Mouse (Mus musculus): Measurements from ENCODE around the gene Gm6525. TPM values are rescaled to one million over a fixed set of nuclear protein-coding genes. Genes with fewer than 3 reads are reported as not detected.
A peak's percentile ranks its signal among the peaks of the same experiment; 100 is the strongest.

The Gm6525 gene
- total RNA-seq, 2 experiments from 2014 or later: 0.47 TPM; not detected in 1

DNA sequence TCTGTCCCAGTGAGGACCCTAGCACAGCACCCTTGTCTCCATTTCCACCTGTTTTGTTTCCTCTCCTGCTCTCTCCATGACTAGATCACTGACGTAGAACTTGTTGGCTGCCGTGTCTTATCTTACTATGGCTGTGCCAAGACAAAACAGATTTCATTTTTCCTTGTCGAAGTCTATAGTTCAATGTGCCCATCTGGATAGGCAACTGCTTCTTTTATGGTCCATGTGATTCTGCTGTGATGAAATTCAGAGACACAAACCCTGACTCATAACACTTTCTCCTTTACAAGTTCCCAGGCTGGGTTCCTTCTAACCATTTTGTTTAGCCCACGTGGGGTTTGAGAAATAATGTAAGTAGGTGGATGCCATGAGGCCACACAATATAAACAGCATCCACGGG lies 7.8 kb upstream of the Gm6525 start:
- ATAC-seq (replicated peaks; ENCODE audit: low FRiP score, low TSS enrichment, poor library complexity, severe bottlenecking): no peak

DNA sequence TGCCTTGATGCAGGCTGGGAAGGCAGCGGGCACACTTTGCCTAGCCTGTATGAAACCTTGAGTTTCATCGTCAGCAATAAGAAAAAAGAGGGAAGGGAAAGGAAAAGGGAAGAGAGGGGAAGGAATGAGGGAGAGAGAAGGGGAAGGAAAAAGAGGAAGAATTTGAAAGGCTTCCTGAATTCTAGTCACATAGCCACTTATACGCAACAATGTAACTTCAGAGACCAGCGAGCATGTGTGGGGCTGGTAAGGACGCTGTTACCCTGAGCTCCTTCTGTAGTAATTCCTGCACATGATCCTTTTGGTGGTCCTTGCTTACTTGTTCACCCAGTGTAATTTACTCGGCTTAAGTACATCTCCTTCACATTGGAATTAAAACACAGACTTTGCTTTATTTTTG lies 5.0 kb upstream of the Gm6525 start:
- no peak for ATAC-seq (replicated peaks; ENCODE audit: low FRiP score, low TSS enrichment, poor library complexity, severe bottlenecking)

GRCm38 (mm10) chr3:84169393-84170005 lies 4.4 kb upstream of the Gm6525 start:
- peak; percentile 47; the same call in 1 of the 2 replicates for ATAC-seq (replicated peaks; ENCODE audit: low FRiP score, low TSS enrichment, poor library complexity, severe bottlenecking)

DNA sequence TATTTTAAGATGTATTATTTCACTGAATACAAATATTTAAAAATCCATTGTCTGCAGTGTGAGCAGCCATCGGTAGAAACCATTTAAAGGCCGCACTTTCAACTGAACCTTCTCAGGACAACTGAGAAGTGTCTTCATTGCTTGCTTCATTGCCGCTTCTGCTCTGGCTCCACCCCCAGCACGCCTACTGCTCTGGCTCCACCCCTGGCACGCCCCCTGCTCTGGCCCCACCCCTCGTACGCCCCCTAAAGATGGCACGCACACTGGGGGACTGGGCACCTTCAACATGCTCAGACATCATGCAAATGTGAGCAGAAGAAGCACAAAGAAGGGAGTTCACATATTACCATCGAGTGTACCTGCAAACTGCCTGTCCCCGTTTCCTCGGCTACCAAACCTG lies 1.5 kb upstream of the Gm6525 start:
- ATAC-seq (replicated peaks; ENCODE audit: low FRiP score, low TSS enrichment, poor library complexity, severe bottlenecking): 0 out of 2 replicates have a peak, but pooled peaks have one; percentile 39

DNA sequence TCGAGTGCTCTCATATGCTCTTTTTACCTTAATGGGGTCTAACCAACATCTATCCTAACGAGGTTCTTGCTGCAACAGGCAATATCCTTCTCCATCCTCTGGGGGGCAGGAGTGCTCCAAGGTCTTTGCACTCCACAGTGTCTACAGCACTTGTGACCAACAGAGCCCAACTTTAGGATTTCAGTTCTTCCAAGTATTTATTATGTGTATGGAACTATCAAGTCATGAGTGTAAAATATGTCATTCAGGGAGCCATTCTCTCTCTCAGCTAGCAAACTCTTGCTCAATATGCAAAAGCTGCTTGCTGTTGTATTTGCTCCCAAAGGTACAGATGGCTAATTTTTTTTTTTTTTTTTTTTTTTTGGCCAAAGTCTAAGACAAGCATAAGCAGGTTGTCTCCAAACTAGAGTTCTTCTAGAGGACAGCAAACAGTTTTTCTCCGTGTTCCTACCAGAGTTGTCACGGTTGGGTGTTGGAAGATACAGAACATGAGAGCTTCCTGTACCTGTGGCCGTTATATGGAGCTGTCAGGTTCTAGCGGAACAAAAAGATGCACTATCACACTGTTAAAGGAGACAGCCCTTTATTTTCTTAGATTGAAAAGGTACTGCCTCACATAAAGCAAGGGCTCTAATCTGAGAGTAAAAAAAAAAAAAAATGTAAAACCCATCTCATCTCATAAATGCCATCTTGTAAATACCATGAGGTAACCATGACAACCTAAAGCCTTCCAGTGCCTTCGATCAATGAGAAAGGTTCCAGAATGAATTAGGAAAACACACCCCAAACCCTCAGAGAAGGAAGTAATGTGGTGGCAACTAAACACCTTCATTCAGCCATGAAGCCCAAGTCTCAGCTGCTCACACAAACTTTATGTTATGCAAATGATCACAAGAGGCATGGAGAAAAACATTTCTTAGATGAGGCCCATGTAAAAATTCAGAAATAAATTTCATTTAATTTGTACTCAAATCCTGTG lies 1.7 kb downstream of the Gm6525 start:
- peak; percentile 98 for ATAC-seq (replicated peaks; ENCODE audit: low FRiP score, low TSS enrichment, poor library complexity, severe bottlenecking)

DNA sequence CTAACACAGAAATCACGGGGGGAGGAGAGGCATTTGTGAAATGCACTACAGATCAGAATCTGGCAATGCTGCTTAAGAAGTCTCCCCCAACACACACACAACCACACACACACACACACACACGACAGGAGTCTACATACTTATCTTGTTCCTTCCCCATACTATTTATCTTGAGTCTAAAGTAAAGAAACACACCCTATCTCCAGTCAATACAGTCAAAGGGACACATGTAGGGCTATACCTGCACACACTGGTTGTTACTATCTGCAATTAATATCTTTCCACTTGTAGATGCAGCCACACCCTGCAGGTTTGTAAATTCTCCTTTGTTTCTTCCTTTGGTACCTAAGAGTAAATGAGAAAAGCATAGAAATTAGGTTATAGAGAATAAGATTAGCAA lies 3.9 kb downstream of the Gm6525 start:
- ATAC-seq (replicated peaks; ENCODE audit: low FRiP score, low TSS enrichment, poor library complexity, severe bottlenecking): no peak

- no peak for ATAC-seq (replicated peaks; ENCODE audit: low FRiP score, low TSS enrichment, poor library complexity, severe bottlenecking)
These were observed 6.4 kb downstream of the Gm6525 start for GRCm38 (mm10) chr3:84180304-84180703.

DNA sequence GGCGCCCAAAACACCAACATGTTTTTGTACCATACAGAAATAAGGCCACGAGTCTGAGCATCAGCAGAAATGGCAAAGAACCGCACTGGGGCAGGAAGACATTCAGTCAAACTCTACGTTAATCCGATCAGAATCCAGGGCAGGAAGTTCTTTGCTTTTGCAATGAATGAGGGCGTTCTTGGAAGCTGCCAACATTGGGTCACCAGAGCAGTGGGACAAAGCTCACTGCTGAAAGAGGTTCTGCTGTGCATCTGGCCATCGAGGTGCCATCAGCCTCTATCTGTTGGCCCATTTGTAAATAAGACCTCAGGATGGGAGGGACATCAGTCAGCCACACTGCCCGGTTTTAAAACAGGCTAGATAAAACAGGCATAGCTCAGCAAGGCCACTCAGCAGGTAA lies 7.2 kb downstream of the Gm6525 start:
- ATAC-seq (replicated peaks; ENCODE audit: low FRiP score, low TSS enrichment, poor library complexity, severe bottlenecking): no peak

DNA sequence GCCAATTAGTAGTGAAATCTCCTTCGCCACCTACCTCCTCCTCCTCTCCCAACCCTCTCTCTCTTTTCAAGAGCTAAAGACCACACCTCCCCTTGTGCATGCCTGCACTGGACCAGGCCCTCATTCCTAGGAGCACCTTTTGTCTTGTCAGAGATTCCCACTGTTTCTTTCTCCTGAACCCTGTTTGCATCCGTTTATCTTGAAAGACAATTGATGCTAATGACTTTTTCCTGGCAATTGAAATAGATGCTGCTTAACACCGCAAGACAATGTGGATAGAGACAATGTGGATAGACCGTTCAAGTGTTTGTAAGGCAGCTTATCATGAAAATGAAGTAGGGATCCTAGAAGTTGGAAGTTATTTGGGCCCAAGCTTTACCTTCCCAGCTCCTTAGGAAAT lies 7.8 kb downstream of the Gm6525 start:
- ATAC-seq (replicated peaks; ENCODE audit: low FRiP score, low TSS enrichment, poor library complexity, severe bottlenecking): no peak

- no peak for ATAC-seq (replicated peaks; ENCODE audit: low FRiP score, low TSS enrichment, poor library complexity, severe bottlenecking)
These were observed 15.8 kb downstream of the Gm6525 start for GRCm38 (mm10) chr3:84189629-84190173.

- peak; percentile 61; the same call in 1 of the 2 replicates for ATAC-seq (replicated peaks; ENCODE audit: low FRiP score, low TSS enrichment, poor library complexity, severe bottlenecking)
These were observed 16.7 kb downstream of the Gm6525 start for GRCm38 (mm10) chr3:84190513-84191061.

DNA sequence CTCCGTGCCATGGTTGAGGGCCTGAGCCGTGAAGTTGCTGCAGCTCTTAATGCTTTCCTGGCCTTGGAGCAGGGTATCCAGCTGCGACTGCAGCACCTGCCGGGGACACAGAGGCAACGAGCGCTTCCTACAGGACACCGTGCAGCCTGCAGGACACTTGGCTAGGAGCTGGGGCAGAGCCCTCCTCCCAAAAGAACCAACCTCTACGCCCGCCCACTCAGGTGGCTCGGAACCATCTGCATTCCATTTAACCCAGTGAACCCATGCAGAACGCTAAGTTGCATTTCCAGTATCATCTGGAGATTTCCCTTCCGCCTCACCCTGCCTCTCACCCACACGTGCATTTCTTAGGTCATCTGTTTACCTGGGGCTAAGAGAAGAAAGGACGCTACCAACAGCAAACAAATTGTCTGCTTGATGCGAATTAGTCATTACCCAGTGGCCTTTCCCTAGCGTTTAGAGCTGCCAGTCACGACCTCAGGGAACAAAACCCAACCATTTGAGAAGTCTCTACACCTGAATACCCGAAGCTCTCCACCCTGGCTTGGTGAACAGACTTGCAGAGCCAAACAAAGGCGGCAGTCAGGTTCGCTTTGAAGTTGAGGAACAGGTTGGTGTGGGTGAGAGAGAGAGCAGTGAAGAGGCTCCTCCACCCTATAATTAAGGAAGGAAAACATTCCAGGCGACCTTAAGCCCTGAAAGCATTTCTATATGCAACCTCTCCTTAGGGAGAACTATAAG lies 17.4 kb downstream of the Gm6525 start:
- ATAC-seq (replicated peaks; ENCODE audit: low FRiP score, low TSS enrichment, poor library complexity, severe bottlenecking): no peak

DNA sequence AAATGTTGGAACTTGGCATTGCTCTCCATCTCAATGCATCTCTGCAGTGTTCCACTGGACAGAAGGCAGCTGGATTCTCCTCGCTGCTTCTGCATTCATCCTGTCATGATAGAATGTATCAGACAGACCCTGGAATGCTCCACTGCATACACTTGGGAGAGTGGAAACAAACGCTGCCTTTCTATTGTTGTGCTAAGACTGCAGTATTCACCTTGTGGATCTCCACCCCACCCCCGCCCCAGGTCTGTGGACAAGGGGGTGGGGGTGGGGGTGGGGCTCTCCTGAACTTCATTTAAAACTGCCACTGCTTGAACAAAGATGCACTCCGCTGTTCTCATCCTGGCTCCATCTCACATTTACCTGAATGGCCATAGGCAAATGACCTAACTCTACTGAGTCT lies 20.0 kb downstream of the Gm6525 start:
- ATAC-seq (replicated peaks; ENCODE audit: low FRiP score, low TSS enrichment, poor library complexity, severe bottlenecking): no peak

GRCm38 (mm10) chr3:84198229-84198628 lies 24.3 kb downstream of the Gm6525 start:
- ATAC-seq (replicated peaks; ENCODE audit: low FRiP score, low TSS enrichment, poor library complexity, severe bottlenecking): no peak

DNA sequence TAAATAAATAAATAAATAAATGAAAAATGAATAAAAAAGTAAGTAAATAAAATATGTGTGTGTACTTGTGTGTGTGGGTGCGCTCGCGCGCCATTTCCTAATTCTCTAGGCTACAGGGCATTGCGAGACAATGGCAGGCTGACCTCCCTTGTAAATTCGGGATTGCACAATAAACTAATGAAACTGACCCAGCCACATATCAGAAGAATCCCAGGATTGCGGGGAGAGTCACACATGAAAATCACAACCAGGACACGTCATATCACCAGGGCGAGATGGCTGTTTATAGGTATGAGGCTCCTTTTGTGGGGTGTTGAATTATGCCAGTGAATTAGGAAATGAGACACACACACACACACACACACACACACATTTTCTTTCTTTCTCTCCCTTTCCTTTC lies 25.6 kb downstream of the Gm6525 start:
- ATAC-seq (replicated peaks; ENCODE audit: low FRiP score, low TSS enrichment, poor library complexity, severe bottlenecking): no peak

DNA sequence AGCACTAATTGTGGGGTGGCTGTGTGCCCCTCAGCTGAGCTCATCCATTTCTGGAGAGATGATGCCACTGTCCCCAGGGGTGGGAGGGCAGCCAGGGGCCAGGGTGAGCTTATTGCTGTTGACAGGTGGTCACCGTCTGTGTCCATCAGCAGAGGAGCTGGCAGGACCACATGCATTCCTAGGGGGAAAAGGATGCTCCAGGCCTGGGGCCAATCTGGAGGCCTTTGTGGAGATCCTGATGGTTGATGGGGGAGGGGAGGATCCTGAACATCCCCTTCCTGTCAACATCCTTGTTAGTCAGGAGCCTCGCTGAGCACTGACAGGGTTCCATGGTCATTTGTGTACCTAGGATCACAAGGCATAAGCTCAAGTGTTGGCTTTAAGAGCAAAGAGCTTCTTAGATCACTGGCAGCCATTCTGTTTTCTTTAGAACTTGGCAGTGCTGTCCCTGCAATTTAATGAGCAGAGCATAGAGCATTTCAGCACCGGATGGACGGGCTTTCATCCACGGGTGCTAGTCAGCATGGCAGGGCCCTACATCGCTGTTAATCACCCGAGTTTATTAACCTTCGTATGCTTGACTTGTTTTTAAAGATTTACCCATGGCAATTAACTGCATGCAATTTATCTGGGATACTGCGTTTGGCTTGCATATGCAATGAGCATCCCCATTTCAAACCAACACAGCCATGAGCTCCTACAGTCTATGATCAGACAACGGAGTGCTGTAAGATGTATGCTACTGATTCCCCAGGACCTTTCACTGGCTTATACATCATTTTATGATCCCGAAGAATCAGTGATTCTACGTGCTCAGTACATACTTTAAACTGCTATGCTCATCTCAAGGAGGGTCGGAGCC lies 26.9 kb downstream of the Gm6525 start:
- ATAC-seq (replicated peaks; ENCODE audit: low FRiP score, low TSS enrichment, poor library complexity, severe bottlenecking): no peak

DNA sequence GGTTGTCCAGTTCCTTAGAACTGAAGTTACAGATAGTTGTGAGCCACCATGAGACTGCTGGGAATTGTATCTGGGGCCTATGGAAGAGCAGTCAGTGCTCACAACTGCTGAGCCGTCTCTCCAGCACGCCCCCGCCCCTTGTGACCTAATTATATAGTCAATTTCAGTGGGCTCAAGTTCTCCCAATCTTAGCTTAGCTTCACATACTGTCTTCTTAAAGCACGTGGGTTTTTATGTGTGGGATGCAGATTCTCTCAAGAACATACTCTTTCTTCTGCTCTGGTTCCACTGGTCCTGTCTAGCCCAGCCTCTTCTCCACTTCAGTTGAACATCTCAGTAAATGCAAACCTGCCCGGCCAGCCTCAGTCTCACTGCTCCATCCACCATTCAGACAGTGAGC lies 30.7 kb downstream of the Gm6525 start:
- no peak for ATAC-seq (replicated peaks; ENCODE audit: low FRiP score, low TSS enrichment, poor library complexity, severe bottlenecking)

DNA sequence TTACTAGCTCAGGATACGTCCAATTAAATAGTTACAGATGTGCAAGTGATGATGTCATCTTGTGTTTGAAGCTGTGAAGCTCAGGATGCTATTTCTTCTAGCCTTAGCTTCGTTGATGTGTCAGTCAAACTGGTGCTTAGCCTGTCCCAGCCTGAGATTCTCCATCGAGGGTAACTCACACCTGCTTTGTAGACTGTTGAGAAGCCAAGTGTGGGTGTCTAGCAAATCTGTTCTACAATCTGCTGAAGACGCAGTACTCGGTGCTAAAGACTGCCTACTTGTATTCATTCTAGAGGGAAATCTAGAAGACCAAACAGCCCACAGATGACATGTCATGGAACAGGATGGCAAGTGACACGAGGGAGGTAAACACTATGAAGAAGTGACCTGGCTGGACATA lies 31.7 kb downstream of the Gm6525 start:
- no peak for ATAC-seq (replicated peaks; ENCODE audit: low FRiP score, low TSS enrichment, poor library complexity, severe bottlenecking)

GRCm38 (mm10) chr3:84206106-84206505 lies 32.2 kb downstream of the Gm6525 start:
- ATAC-seq (replicated peaks; ENCODE audit: low FRiP score, low TSS enrichment, poor library complexity, severe bottlenecking): no peak
